Mouse (Mus musculus) adrenal gland, postnatal 25 days (tissue): Measurements from ENCODE around the gene Mzf1. TPM values are rescaled to one million over a fixed set of nuclear protein-coding genes. Genes with fewer than 3 reads are reported as not detected.
"Not testable (repeated sequence)": the region's sequence is repeated elsewhere in the genome, so short reads cannot be mapped to it uniquely, and the experiment has no call there.

ENCODE experiments used
- DNase-seq: peaks from one replicate; pipeline ENCODE4 v3.0.0; 2021; ENCODE audit warnings: mixed read lengths
- long read RNA-seq: library from polyadenylated mRNA; stranded (forward); transcript quantifications from one replicate; pipeline ENCODE4 v2.0.0, GENCODE M21; 2021
- total RNA-seq: library from RNA; stranded (reverse); gene quantifications from 2 replicates; pipeline ENCODE4 v1.2.3, GENCODE M21; 2021

The Mzf1 gene
- 3.8 and 4.1 TPM in 2 replicates for total RNA-seq
- long read RNA-seq, partial matches to known transcripts = 2 of 6 reads
- long read RNA-seq, other reads (novel, unspliced or antisense) = 1 of 6 reads

GRCm38 (mm10) chr7:13054287-13055010 is at the start of gene Mzf1:
Gene Mzf1 (minus strand): TSS chr7:13054764.
- peak; percentile 87 for DNase-seq

- no peak for DNase-seq
Measured at GRCm38 (mm10) chr7:13095073-13095472, 40.5 kb upstream of the Mzf1 start, which contains the start of gene Vmn1r85. Gene Vmn1r85 (minus strand): TSS chr7:13095173.

- DNase-seq = no peak
Measured at GRCm38 (mm10) chr7:13072293-13072692, 17.7 kb upstream of the Mzf1 start.

- DNase-seq = not testable (repeated sequence)
Measured at GRCm38 (mm10) chr7:13063399-13063798, 8.8 kb upstream of the Mzf1 start.

- no peak for DNase-seq
Measured at GRCm38 (mm10) chr7:13059536-13059935, 5.0 kb upstream of the Mzf1 start.

GRCm38 (mm10) chr7:13056913-13057700 is 2.5 kb upstream of the Mzf1 start:
- DNase-seq = no peak

GRCm38 (mm10) chr7:13053961-13054286 is 640 bp downstream of the Mzf1 start:
- DNase-seq = no peak

- DNase-seq = no peak
Measured at GRCm38 (mm10) chr7:13053501-13053900, 1.1 kb downstream of the Mzf1 start.

- no peak for DNase-seq
Measured at GRCm38 (mm10) chr7:13053001-13053400, 1.6 kb downstream of the Mzf1 start.

GRCm38 (mm10) chr7:13046084-13046483 is 8.5 kb downstream of the Mzf1 start:
- peak; percentile 40 for DNase-seq

GRCm38 (mm10) chr7:13044254-13044625 is 10.3 kb downstream of the Mzf1 start:
- DNase-seq = no peak

GRCm38 (mm10) chr7:13043445-13044253 is 10.9 kb downstream of the Mzf1 start:
- DNase-seq = peak; percentile 62

- peak; percentile 18 for DNase-seq
Measured at GRCm38 (mm10) chr7:13043120-13043444, 11.5 kb downstream of the Mzf1 start.

GRCm38 (mm10) chr7:13042511-13042910 is 12.1 kb downstream of the Mzf1 start:
- no peak for DNase-seq

GRCm38 (mm10) chr7:13041256-13041655 is 13.3 kb downstream of the Mzf1 start:
- DNase-seq = no peak

- no peak for DNase-seq
Measured at GRCm38 (mm10) chr7:13039181-13039580, 15.4 kb downstream of the Mzf1 start.

- no peak for DNase-seq
Measured at GRCm38 (mm10) chr7:13038621-13039169, 15.9 kb downstream of the Mzf1 start.

- DNase-seq = peak; percentile 99
Measured at GRCm38 (mm10) chr7:13037901-13038555, 16.5 kb downstream of the Mzf1 start, which contains the start of gene Ube2m. Gene Ube2m (minus strand): TSS chr7:13038275.

- no peak for DNase-seq
Measured at GRCm38 (mm10) chr7:13037366-13037765, 17.2 kb downstream of the Mzf1 start.

- no peak for DNase-seq
Measured at GRCm38 (mm10) chr7:13036806-13037205, 17.8 kb downstream of the Mzf1 start.

GRCm38 (mm10) chr7:13035211-13035855 is 19.2 kb downstream of the Mzf1 start:
- DNase-seq = no peak
